Mouse (Mus musculus) lung, postnatal 0 days (tissue): ENCODE data around the gene Scamp4.

Experiments
- CTCF ChIP-seq: IDR thresholded peaks from 2 replicates; pipeline ENCODE4 v1.5.1; 2016; ENCODE audit warnings: antibody characterized with exemption, mild to moderate bottlenecking
- EP300 ChIP-seq: IDR thresholded peaks from 2 replicates; pipeline ENCODE4 v1.6.1; 2016; ENCODE audit warnings: antibody characterized with exemption, mild to moderate bottlenecking, control low read depth

DNA sequence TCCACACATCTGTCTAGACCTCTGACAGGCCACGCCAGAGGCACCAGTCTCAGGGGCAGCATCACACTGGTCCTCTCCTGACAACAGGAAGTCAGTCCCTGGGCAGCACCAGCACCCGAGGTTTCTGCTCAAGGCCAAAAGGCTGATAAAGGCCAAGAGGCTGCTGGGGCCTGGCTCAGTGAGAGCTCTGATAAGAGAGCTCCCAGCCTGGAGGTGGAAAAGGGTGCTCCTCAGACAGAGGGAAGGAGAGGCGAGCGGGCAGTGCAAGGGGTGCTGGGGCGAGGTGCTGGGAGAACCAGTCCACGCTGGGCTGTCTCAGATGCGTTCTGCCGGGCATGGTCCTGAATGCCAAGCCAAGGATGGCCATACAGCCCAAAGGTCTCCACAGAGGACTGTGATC lies 49.1 kb upstream of the Scamp4 start:
- TF ChIP-seq EP300 (no peak), CTCF (no peak)
